Mouse (Mus musculus) cerebellum, adult 11 months (tissue): ENCODE results near the gene Gm10406.
"Not testable (repeated sequence)": the region's sequence is repeated elsewhere in the genome, so short reads cannot be mapped to it uniquely, and the experiment has no call there.

Experiments used
- DNase-seq: peaks from one replicate; pipeline ENCODE4 v3.0.0; 2022

Gene Gm10406

GRCm38 (mm10) chr14:7026781-7027749 lies at the start of gene Gm10406:
Gene Gm10406, minus strand, starts transcription at chr14:7027449.
- not testable (repeated sequence) for DNase-seq

- not testable (repeated sequence) for DNase-seq
Observed at GRCm38 (mm10) chr14:7044870-7045269, 17.6 kb upstream of the Gm10406 start, which contains the start of gene Gm3685. Gene Gm3685, minus strand, starts transcription at chr14:7044970.

- not testable (repeated sequence) for DNase-seq
Observed at GRCm38 (mm10) chr14:7026274-7026673, 975 bp downstream of the Gm10406 start.

GRCm38 (mm10) chr14:6973718-6974117 lies 53.5 kb downstream of the Gm10406 start, which contains the start of gene Gm6356:
Gene Gm6356, minus strand, starts transcription at chr14:6973818.
- DNase-seq, result not testable (repeated sequence)
